Mouse (Mus musculus) ES-E14 (cell line): ENCODE measurements at regions not wholly inside any gene's neighbourhood (a gene's known extent, or its start where the extent isn't known, plus 50 kb on each side); places are given as distances from the start of the nearest gene placed in this dataset.
A peak's percentile ranks its signal among the peaks of the same experiment; 100 is the strongest.

ENCODE experiments used
- DNase-seq: peaks from one replicate; pipeline ENCODE4 v3.0.0-alpha.2; 2013; ENCODE audit warnings: low read depth, low spot score
- H3K27ac ChIP-seq: 2 replicates; pipeline ENCODE4 v1.5.1; 2012; ENCODE audit warnings: low read depth, mild to moderate bottlenecking, low read length, moderate library complexity, mixed read lengths; ENCODE audit not compliant: poor library complexity, insufficient read depth, severe bottlenecking
- H3K36me3 ChIP-seq: 2 replicates; pipeline ENCODE4 v1.6.1; 2012; ENCODE audit warnings: mild to moderate bottlenecking, low read length, moderate library complexity, mixed read lengths; ENCODE audit not compliant: control insufficient read depth, poor library complexity, insufficient read depth, severe bottlenecking
- H3K4me1 ChIP-seq, 2 experiments: fragments of 150-350 bp in 1 of 2; sonication (generic) in 1 of 2; 2 replicates each; pipeline ENCODE4 v1.6.1; 2012; ENCODE audit warnings: low read length in 2 of 2, mild to moderate bottlenecking in 1 of 2, mixed read lengths in 1 of 2; ENCODE audit not compliant: control insufficient read depth in 2 of 2, insufficient read depth in 2 of 2, poor library complexity in 1 of 2
- H3K4me3 ChIP-seq, 2 experiments: fragments of 150-350 bp in 1 of 2; sonication (generic) in 1 of 2; 2 replicates each; pipeline ENCODE4 v1.5.1; 2012; ENCODE audit warnings: low read length in 2 of 2, low read depth in 1 of 2, mild to moderate bottlenecking in 1 of 2, mixed read lengths in 1 of 2; ENCODE audit not compliant: insufficient read depth in 1 of 2, poor library complexity in 1 of 2, severe bottlenecking in 1 of 2
- H3K9ac ChIP-seq: 2 replicates; pipeline ENCODE4 v1.6.1; 2012; ENCODE audit warnings: low read depth, mild to moderate bottlenecking, low read length, mixed read lengths; ENCODE audit not compliant: poor library complexity, insufficient read depth, severe bottlenecking
- H3K9me3 ChIP-seq: fragments of 150-350 bp; sonication (generic); 2 replicates; pipeline ENCODE4 v1.6.1; 2012; ENCODE audit warnings: low read depth, mild to moderate bottlenecking, low read length; ENCODE audit not compliant: control insufficient read depth, insufficient read depth
- CHD2 ChIP-seq: IDR thresholded peaks from 2 replicates; pipeline ENCODE4 v1.6.1; 2014; ENCODE audit warnings: mild to moderate bottlenecking, low read depth, low read length, inconsistent platforms
- HCFC1 ChIP-seq: IDR thresholded peaks from 2 replicates; pipeline ENCODE4 v1.6.1; 2012; ENCODE audit warnings: low read length, inconsistent platforms, borderline replicate concordance; ENCODE audit not compliant: insufficient read depth
- MAFK ChIP-seq: IDR thresholded peaks from 2 replicates; pipeline ENCODE4 v1.6.1; 2014; ENCODE audit warnings: mild to moderate bottlenecking, low read depth, low read length, inconsistent platforms; ENCODE audit not compliant: insufficient read depth
- ZC3H11A ChIP-seq: IDR thresholded peaks from 2 replicates; pipeline ENCODE4 v1.6.1; 2012; ENCODE audit warnings: low read depth, mild to moderate bottlenecking, inconsistent platforms, low read length, borderline replicate concordance
- ZNF384 ChIP-seq: IDR thresholded peaks from 2 replicates; pipeline ENCODE4 v1.6.1; 2012; ENCODE audit warnings: low read depth, low read length, inconsistent platforms
- in situ Hi-C, 2 experiments: fragments of 600-800 bp; cut with MboI; formaldehyde crosslinking; loops; one replicate each; pipeline ENCODE4 v1.15.1; 2025; ENCODE audit warnings: low sequenced_read_pairs in 2 of 2, inconsistent platforms in 1 of 2; ENCODE audit not compliant: unreplicated experiment in 2 of 2

DNA sequence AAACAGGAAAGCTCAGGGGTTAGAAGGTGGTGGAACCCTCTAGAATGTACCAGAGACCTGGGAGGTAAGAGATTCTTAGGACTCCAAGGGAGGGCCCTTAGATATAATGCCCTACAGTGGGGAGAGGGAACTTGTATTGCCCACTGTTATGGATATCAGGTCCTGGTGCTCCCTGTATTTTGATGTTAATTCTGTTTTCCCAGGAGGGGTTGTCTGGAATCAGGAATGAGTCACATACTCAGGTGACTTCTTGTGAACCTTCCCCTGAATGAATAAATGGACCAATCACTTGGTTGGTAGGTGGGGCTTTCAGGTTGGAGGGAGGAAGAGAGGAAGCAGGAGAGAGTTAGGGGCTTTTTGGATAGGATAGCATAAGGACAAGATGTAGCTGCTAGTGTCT, 533.8 kb upstream of the Htr2c start:
- DNase-seq, result peak; percentile 3
- Histone ChIP-seq H3K9me3 (no peaks in the 10 kb centered on the region), H3K4me3 (no peak overlapping the region), H3K27ac (no peak overlapping the region), H3K9ac (no peak overlapping the region), H3K36me3 (no peaks in the 10 kb centered on the region), H3K4me1 (no peaks in the 10 kb centered on the region)
- in situ Hi-C loops, result no loop called here
- TF ChIP-seq ZNF384 (no peak), HCFC1 (no peak), MAFK (no peak), CHD2 (no peak), ZC3H11A (no peak)

DNA sequence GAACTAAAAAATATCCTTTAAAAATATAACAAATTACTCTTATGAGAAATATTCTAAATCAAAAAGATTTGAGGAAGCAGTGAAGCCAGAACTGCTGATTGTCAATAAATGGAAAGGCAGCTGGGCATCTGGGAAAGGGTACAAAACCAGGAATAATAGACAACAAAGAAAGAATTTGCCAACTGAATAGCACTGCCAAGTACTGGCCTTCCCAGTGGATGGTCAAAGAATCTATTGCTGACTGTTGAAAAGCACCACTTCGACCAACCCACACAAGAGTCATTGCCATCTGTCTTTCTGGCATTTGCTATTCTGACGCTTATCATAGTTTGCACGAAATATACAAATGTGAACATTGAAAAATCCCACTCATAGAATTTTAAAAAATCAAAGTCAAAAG, 502.4 kb upstream of the Htr2c start:
- no peak overlapping the region for H3K4me3 ChIP-seq
- no peak overlapping the region for H3K27ac ChIP-seq
- in situ Hi-C loops, result no loop called here
- H3K4me1 ChIP-seq, result no peaks in the 10 kb centered on the region
- no peaks in the 10 kb centered on the region for H3K36me3 ChIP-seq
- DNase-seq, result no peak
- TF ChIP-seq CHD2 (no peak), ZC3H11A (no peak), ZNF384 (no peak), HCFC1 (no peak), MAFK (no peak)
- H3K9ac ChIP-seq, result no peak overlapping the region
- no peaks in the 10 kb centered on the region for H3K9me3 ChIP-seq

- no peaks in the 10 kb centered on the region for H3K9me3 ChIP-seq
- H3K27ac ChIP-seq, result no peak overlapping the region
- no peaks in the 10 kb centered on the region for H3K4me1 ChIP-seq
- in situ Hi-C loops, result no loop called here
- H3K36me3 ChIP-seq, result no peaks in the 10 kb centered on the region
- TF ChIP-seq ZNF384 (no peak), MAFK (no peak), CHD2 (no peak), ZC3H11A (no peak), HCFC1 (no peak)
- no peak overlapping the region for H3K9ac ChIP-seq
- no peak overlapping the region for H3K4me3 ChIP-seq
- DNase-seq, result no peak
These were observed 484.7 kb upstream of the Htr2c start for GRCm38 (mm10) chrX:146477581-146477980.

DNA sequence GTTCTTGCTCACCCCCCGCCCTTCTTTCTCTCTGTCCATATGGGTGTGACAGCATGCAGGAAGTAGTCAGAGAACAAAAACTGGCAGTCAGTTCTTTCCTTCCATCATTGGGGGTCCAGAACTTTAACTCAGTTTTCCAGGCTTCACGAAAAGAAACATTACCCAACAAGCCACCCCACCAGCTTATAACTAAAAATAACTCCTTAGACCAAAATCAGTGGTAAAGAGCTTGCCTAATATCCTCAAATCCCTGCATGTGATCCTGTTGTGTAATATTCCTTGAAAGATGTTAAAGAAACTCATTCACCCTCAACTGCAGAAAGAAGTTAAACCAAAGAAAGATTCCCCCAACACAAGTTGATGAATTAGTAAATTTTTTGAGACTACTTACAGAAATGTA, 449.8 kb upstream of the Htr2c start:
- no peaks in the 10 kb centered on the region for H3K4me1 ChIP-seq
- H3K9me3 ChIP-seq, result no peaks in the 10 kb centered on the region
- no peak overlapping the region for H3K27ac ChIP-seq
- in situ Hi-C loops, result loop anchor here in 1 of 2 experiments (25.0 kb wide), 1 partner anchor 100 kb away; no protein-coding TSS in a partner anchor
- no peak overlapping the region for H3K4me3 ChIP-seq
- no peaks in the 10 kb centered on the region for H3K36me3 ChIP-seq
- DNase-seq, result no peak
- no peak for TF ChIP-seq MAFK
- no peak overlapping the region for H3K9ac ChIP-seq

GRCm38 (mm10) chrX:146513261-146513660, 449.1 kb upstream of the Htr2c start:
- H3K9me3 ChIP-seq, result no peaks in the 10 kb centered on the region
- no peaks in the 10 kb centered on the region for H3K36me3 ChIP-seq
- DNase-seq, result no peak
- H3K4me1 ChIP-seq, result no peaks in the 10 kb centered on the region
- no peak overlapping the region for H3K9ac ChIP-seq
- no peak overlapping the region for H3K27ac ChIP-seq
- no peak for TF ChIP-seq CHD2
- TF ChIP-seq ZNF384, result no peak
- H3K4me3 ChIP-seq, result no peak overlapping the region
- in situ Hi-C loops, result loop anchor here in 1 of 2 experiments (25.0 kb wide), 1 partner anchor 99 kb away; no protein-coding TSS in a partner anchor
